Mouse (Mus musculus) CH12.LX (cell line): ENCODE results near the gene Dnah3. TPM values are rescaled to one million over a fixed set of nuclear protein-coding genes. Genes with fewer than 3 reads are reported as not detected.

ENCODE experiments used
- DNase-seq: peaks from one replicate; pipeline ENCODE4 v3.0.0-alpha.2; 2013; ENCODE audit errors: extremely low read depth
- H3K27ac ChIP-seq: 2 replicates; pipeline ENCODE4 v1.5.1; 2012; ENCODE audit warnings: low read depth, mild to moderate bottlenecking, control low read depth, moderate library complexity; ENCODE audit not compliant: insufficient read depth
- H3K27me3 ChIP-seq: replicated peaks from 2 replicates; pipeline ENCODE3; 2012; ENCODE audit warnings: inconsistent platforms
- H3K36me3 ChIP-seq, 2 experiments: replicated peaks in 1 of 2; 2 replicates each; pipeline versions ENCODE3 to v1.6.1; 2012; ENCODE audit warnings: inconsistent platforms in 1 of 2, low read length in 1 of 2, mild to moderate bottlenecking in 1 of 2, mixed read lengths in 1 of 2, moderate library complexity in 1 of 2; ENCODE audit not compliant: control insufficient read depth in 1 of 2, insufficient read depth in 1 of 2
- H3K4me1 ChIP-seq, 2 experiments: 2 replicates each; pipeline ENCODE4 v1.6.1; 2012; ENCODE audit warnings: inconsistent platforms in 1 of 2, moderate library complexity in 1 of 2; ENCODE audit not compliant: insufficient read depth in 2 of 2, control insufficient read depth in 1 of 2
- H3K4me2 ChIP-seq: 2 replicates; pipeline ENCODE4 v1.6.1; 2012; ENCODE audit warnings: low read depth, mild to moderate bottlenecking, control low read depth; ENCODE audit not compliant: poor library complexity, insufficient read depth, severe bottlenecking
- H3K4me3 ChIP-seq, 3 experiments: fragments of 150-350 bp in 1 of 3; sonication (generic) in 1 of 3; replicated peaks in 1 of 3; 2 replicates each; pipeline versions ENCODE3 to v1.5.1; 2011 to 2012; ENCODE audit warnings: low read depth in 2 of 3, low read length in 2 of 3, mild to moderate bottlenecking in 2 of 3, moderate library complexity in 2 of 3, control low read depth in 1 of 3, improper control_type of control experiment in 1 of 3, inconsistent platforms in 1 of 3, mixed read lengths in 1 of 3; ENCODE audit not compliant: poor library complexity in 1 of 3
- H3K79me2 ChIP-seq: replicated peaks from 2 replicates; pipeline ENCODE4 v1.6.1; 2012; ENCODE audit warnings: mild to moderate bottlenecking, moderate library complexity; ENCODE audit not compliant: control insufficient read depth, poor library complexity, insufficient read depth, severe bottlenecking; ENCODE audit errors: extremely low read depth
- H3K9ac ChIP-seq: 2 replicates; pipeline ENCODE4 v1.6.1; 2012; ENCODE audit warnings: low read depth, mild to moderate bottlenecking, control low read depth, moderate library complexity; ENCODE audit not compliant: insufficient read depth
- H3K9me3 ChIP-seq: replicated peaks from 2 replicates; pipeline ENCODE3; 2012; ENCODE audit warnings: low read length, inconsistent platforms, mixed read lengths
- BHLHE40 ChIP-seq: IDR thresholded peaks from 2 replicates; pipeline ENCODE4 v1.6.1; 2011; ENCODE audit warnings: mild to moderate bottlenecking, low read depth, low read length, improper control_type of control experiment
- CHD1 ChIP-seq: IDR thresholded peaks from 2 replicates; pipeline ENCODE4 v1.6.1; 2012; ENCODE audit warnings: low read depth, low read length, improper control_type of control experiment, inconsistent platforms
- CTCF ChIP-seq, 2 experiments: IDR thresholded peaks in 1 of 2; conservative IDR thresholded peaks in 1 of 2; 2 replicates each; pipeline ENCODE4 v1.5.1; 2011 to 2012; ENCODE audit warnings: low read depth in 2 of 2, low read length in 2 of 2, improper control_type of control experiment in 1 of 2, inconsistent platforms in 1 of 2, mild to moderate bottlenecking in 1 of 2, moderate library complexity in 1 of 2
- E2F4 ChIP-seq: IDR thresholded peaks from 2 replicates; pipeline ENCODE4 v1.6.1; 2011; ENCODE audit warnings: low read depth, low read length, improper control_type of control experiment; ENCODE audit not compliant: insufficient replicate concordance
- JUND ChIP-seq: conservative IDR thresholded peaks from 2 replicates; pipeline ENCODE4 v1.6.1; 2011; ENCODE audit warnings: low read depth, low read length, improper control_type of control experiment
- KAT2A ChIP-seq: IDR thresholded peaks from 2 replicates; pipeline ENCODE4 v1.6.1; 2012; ENCODE audit warnings: low read length, improper control_type of control experiment, inconsistent platforms; ENCODE audit not compliant: insufficient replicate concordance
- MAX ChIP-seq: IDR thresholded peaks from 2 replicates; pipeline ENCODE4 v1.6.1; 2011; ENCODE audit warnings: low read length, improper control_type of control experiment
- MEF2A ChIP-seq: IDR thresholded peaks from 2 replicates; pipeline ENCODE4 v1.6.1; 2014; ENCODE audit warnings: low read depth, mild to moderate bottlenecking, inconsistent platforms, low read length, improper control_type of control experiment, borderline replicate concordance
- NRF1 ChIP-seq: IDR thresholded peaks from 2 replicates; pipeline ENCODE4 v1.6.1; 2014; ENCODE audit warnings: low read depth, mild to moderate bottlenecking, inconsistent platforms, low read length, improper control_type of control experiment, moderate library complexity
- POLR2A ChIP-seq: IDR thresholded peaks from 2 replicates; pipeline ENCODE4 v1.6.1; 2011; ENCODE audit warnings: low read depth, mild to moderate bottlenecking, improper control_type of control experiment, low read length
- POLR2AphosphoS2 ChIP-seq: IDR thresholded peaks from 2 replicates; pipeline ENCODE4 v1.6.1; 2011; ENCODE audit warnings: low read depth, low read length, improper control_type of control experiment
- RCOR1 ChIP-seq: conservative IDR thresholded peaks from 2 replicates; pipeline ENCODE4 v1.6.1; 2012; ENCODE audit warnings: low read depth, mild to moderate bottlenecking, inconsistent platforms, low read length, improper control_type of control experiment
- SMC3 ChIP-seq: IDR thresholded peaks from 2 replicates; pipeline ENCODE4 v1.6.1; 2011; ENCODE audit warnings: low read depth, low read length, improper control_type of control experiment
- TBP ChIP-seq: conservative IDR thresholded peaks from 2 replicates; pipeline ENCODE4 v1.6.1; 2011; ENCODE audit warnings: low read depth, low read length, improper control_type of control experiment
- TCF12 ChIP-seq: IDR thresholded peaks from 2 replicates; pipeline ENCODE4 v1.6.1; 2014; ENCODE audit warnings: low read depth, mild to moderate bottlenecking, inconsistent platforms, low read length, improper control_type of control experiment
- UBTF ChIP-seq: IDR thresholded peaks from 2 replicates; pipeline ENCODE4 v1.6.1; 2012; ENCODE audit warnings: low read depth, mild to moderate bottlenecking, inconsistent platforms, low read length, improper control_type of control experiment, moderate library complexity
- ZC3H11A ChIP-seq: IDR thresholded peaks from 2 replicates; pipeline ENCODE4 v1.6.1; 2012; ENCODE audit warnings: low read depth, mild to moderate bottlenecking, inconsistent platforms, low read length, improper control_type of control experiment
- dilution Hi-C: fragments of 300-500 bp; cut with MboI; formaldehyde crosslinking; loops from 2 replicates; pipeline ENCODE4 v1.14.3; 2020; ENCODE audit warnings: low sequenced_read_pairs; ENCODE audit not compliant: extremely low pct_unique_long_range_greater_than_20kb, extremely low pct_ligation_motif_present
- in situ Hi-C: fragments of 300-500 bp; cut with MboI; formaldehyde crosslinking; loops from 3 replicates; pipeline ENCODE4 v1.14.3; 2019; ENCODE audit warnings: low sequenced_read_pairs, low pct_ligation_motif_present, low pct_unique_long_range_greater_than_20kb, mixed read lengths
- polyA plus RNA-seq: library from polyadenylated mRNA; unstranded; fragments of >175 nt; gene quantifications from 2 replicates; pipeline ENCODE4 v1.2.1, GENCODE M21; 2012; ENCODE audit warnings: low read depth; ENCODE audit not compliant: insufficient read length
- total RNA-seq, 2 experiments: library from RNA; depleted of rRNA; stranded (reverse); fragments of 300-350 nt in 1 of 2; fragments of >200 nt in 1 of 2; gene quantifications; 2 replicates each; pipeline ENCODE4 v1.2.3; 2012 to 2014

Gene Dnah3
- total and polyA plus RNA-seq, 3 experiments: not detected

- in situ Hi-C loops: loop anchor here (25.0 kb wide), 1 partner anchor 534 kb away; the partner anchor contains the start of gene Uqcrc2
- H3K4me3 ChIP-seq: no peak overlapping the region
- dilution Hi-C loops: no loop called here
These were observed 8.0 kb upstream of the Dnah3 start for GRCm38 (mm10) chr7:120103019-120103567.

DNA sequence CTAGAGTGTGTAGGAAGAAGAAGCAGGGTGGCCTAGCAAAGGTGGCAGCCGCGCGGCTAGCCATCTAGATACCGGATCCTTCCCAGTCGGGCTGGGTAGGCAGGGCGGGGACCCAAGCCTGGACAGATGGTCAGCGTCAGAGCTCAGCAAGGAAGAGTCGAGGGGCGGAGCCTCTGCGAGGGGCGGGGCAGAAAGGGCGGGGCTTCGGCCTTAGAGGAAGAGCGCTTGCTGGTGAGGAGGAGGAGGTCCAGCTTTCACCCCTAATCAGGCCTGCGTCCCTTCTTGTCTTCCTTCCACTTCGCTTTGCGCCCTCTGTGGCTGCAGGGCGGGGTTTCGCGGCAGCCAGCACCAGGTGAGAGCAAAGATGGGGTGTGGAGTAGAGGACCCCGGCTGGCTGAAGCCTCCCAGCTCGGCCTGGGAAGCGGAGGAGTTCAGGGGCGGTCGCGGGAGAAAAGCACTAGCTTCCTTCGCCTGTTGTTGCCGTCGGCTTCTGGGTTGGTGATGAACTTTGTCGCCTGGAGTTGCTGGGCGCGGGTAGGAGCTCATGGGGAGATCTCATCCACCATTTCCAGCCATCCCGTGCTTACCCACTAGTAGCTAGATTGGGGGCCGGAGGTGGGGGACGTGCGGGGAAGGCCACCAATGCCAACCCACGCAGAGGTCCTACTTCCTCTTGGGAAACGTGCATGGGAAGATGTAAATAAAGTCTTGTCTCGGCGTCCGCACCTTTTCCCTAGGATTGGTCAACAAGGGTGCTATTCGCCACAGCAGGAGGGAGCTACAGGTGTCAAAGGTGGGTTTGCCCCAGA is 7.3 kb upstream of the Dnah3 start, which contains the start of gene Tmem159:
Gene Tmem159 (plus strand): TSS at position 190 of the 809 bp plus-strand sequence.
- no peaks in the 10 kb centered on the region for H3K36me3 ChIP-seq
- H3K9ac ChIP-seq: no peak within 1 kb of the TSS
- no peaks in the 10 kb centered on the region for H3K27me3 ChIP-seq
- H3K4me3 ChIP-seq: no peak within 1 kb of the TSS
- TF ChIP-seq KAT2A (no peak), E2F4 (no peak), MEF2A (no peak), SMC3 (no peak), MAX (no peak), RCOR1 (no peak), JUND (no peak), CHD1 (no peak), CTCF (conservative IDR thresholded peaks at IDR 0.05 in 1 of 2, IDR thresholded peaks at IDR 0.05 in 1 of 2; ENCODE audit: low read depth in 2 of 2, low read length in 2 of 2) (no peak), UBTF (no peak), TCF12 (no peak), ZC3H11A (no peak), TBP (no peak), POLR2AphosphoS2 (no peak), BHLHE40 (no peak), POLR2A (no peak), NRF1 (no peak)
- TF ChIP-seq, all 38 proteins: peak for 0
- H3K79me2 ChIP-seq: no peaks in the 10 kb centered on the region
- H3K4me1 ChIP-seq: peaks cover 0 to 5% of the 10 kb centered on the region in 2 experiments; a peak in 1 of 4 replicates
- in situ Hi-C loops (loop anchor here (25.0 kb wide), 1 partner anchor 535 kb away; the partner anchor contains the start of gene Uqcrc2), dilution Hi-C loops (no loop called here)
- H3K4me2 ChIP-seq: no peak within 1 kb of the TSS
- no peak for DNase-seq
- no peaks in the 10 kb centered on the region for H3K9me3 ChIP-seq
- H3K27ac ChIP-seq: no peak within 1 kb of the TSS

More at GRCm38 (mm10) chr7:120103019-120103567, 8.0 kb upstream of the Dnah3 start:
- DNase-seq: no peak
- Histone ChIP-seq H3K4me2 (no peak overlapping the region), H3K36me3 (no peaks in the 10 kb centered on the region), H3K9ac (no peak overlapping the region), H3K27me3 (no peaks in the 10 kb centered on the region), H3K27ac (no peak overlapping the region), H3K79me2 (no peaks in the 10 kb centered on the region), H3K9me3 (no peaks in the 10 kb centered on the region), H3K4me1 (no peaks in the 10 kb centered on the region)
- TF ChIP-seq SMC3 (no peak), NRF1 (no peak), MEF2A (no peak), JUND (no peak), BHLHE40 (no peak), MAX (no peak)
